Mouse (Mus musculus) forebrain, embryonic 14.5 days (tissue): ENCODE measurements around the gene Ano10. TPM values are rescaled to one million over a fixed set of nuclear protein-coding genes. Genes with fewer than 3 reads are reported as not detected.

Experiments
- ATAC-seq: fragments of 200-750 bp; cut with Nextera tagmentation; 2 replicates; pipeline ENCODE4 v1.8.0; 2017; ENCODE audit warnings: mild to moderate bottlenecking, moderate library complexity
- DNase-seq: peaks from one replicate; pipeline ENCODE4 v3.0.0-alpha.2; 2015; ENCODE audit warnings: low spot score
- H3K27ac ChIP-seq: fragments of 300-500 bp; sonication (generic); 2 replicates; pipeline ENCODE4 v1.5.1; 2014; ENCODE audit warnings: low read depth, mild to moderate bottlenecking, control low read depth, low read length, moderate library complexity
- H3K27me3 ChIP-seq: fragments of 300-500 bp; sonication (generic); replicated peaks from 2 replicates; pipeline ENCODE4 v1.6.1; 2014; ENCODE audit warnings: low read length, control low read depth, mixed read lengths; ENCODE audit not compliant: control insufficient read depth, insufficient read depth
- H3K36me3 ChIP-seq: fragments of 300-500 bp; sonication (generic); 2 replicates; pipeline ENCODE4 v1.6.1; 2014; ENCODE audit warnings: low read length, control low read depth; ENCODE audit not compliant: control insufficient read depth, insufficient read depth
- H3K4me1 ChIP-seq: fragments of 300-500 bp; sonication (generic); 2 replicates; pipeline ENCODE4 v1.6.1; 2014; ENCODE audit warnings: antibody characterized with exemption, low read length, control low read depth; ENCODE audit not compliant: control insufficient read depth, insufficient read depth
- H3K4me2 ChIP-seq: fragments of 300-500 bp; sonication (generic); 2 replicates; pipeline ENCODE4 v1.6.1; 2014; ENCODE audit warnings: mild to moderate bottlenecking, control low read depth, low read length
- H3K4me3 ChIP-seq: fragments of 300-500 bp; sonication (generic); 2 replicates; pipeline ENCODE4 v1.5.1; 2014; ENCODE audit warnings: low read depth, low read length, control low read depth
- H3K9ac ChIP-seq: fragments of 300-500 bp; sonication (generic); 2 replicates; pipeline ENCODE4 v1.6.1; 2014; ENCODE audit warnings: mild to moderate bottlenecking, low read length, control low read depth, moderate library complexity
- H3K9me3 ChIP-seq: fragments of 300-500 bp; sonication (generic); replicated peaks from 2 replicates; pipeline ENCODE4 v1.6.1; 2016; ENCODE audit warnings: low read length, control low read depth, mixed read lengths; ENCODE audit not compliant: control insufficient read depth
- WGBS: fragments of 180-500 bp; shearing (Covaris S2); extraction: QIAGEN DNeasy Blood & Tissue Kit; methylation state at CpG from one replicate; pipeline ENCODE4 v1.1.7; 2014; 5-methylcytosine and 5-hydroxymethylcytosine counted together
- polyA plus RNA-seq: library from polyadenylated mRNA; unstranded; fragments of >200 nt; fragmentation: Nextera tagmentation; extraction: Ambion mirVana; gene quantifications from 2 replicates; pipeline ENCODE4 v1.2.1, GENCODE M21; 2014

Gene Ano10
- polyA plus RNA-seq, 1 experiment from 2014 or later, result 45.2 TPM

DNA sequence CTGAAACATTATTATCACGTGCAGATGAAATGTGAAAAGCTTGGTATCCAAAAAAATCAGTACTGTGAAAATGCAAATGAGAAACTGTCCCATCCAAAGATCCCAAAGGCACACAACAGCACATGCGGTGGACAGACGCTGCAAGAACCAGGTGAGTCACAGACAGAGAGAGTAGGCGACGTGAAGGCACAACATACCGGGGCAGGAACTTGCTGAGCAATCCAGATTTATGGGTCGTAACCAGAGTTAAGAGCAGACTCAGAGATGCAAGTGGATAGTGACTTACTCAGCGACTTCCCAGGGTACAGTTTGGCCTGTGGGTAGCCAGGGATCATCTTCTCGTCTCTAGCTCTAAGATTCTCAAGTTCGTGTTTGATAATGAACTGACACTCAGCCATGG lies 23.3 kb downstream of the Ano10 start:
- ATAC-seq, result no peak
- Histone ChIP-seq H3K9me3 (no peaks in the 10 kb centered on the region), H3K4me1 (peaks cover 2% of the 10 kb centered on the region; the same call in 1 of the 2 replicates), H3K36me3 (peaks cover 31% of the 10 kb centered on the region), H3K4me3 (no peak overlapping the region), H3K9ac (no peak overlapping the region), H3K27ac (no peak overlapping the region), H3K4me2 (no peak overlapping the region), H3K27me3 (no peaks in the 10 kb centered on the region)
- 88% methylated on average over 10 of the region's 10 CpGs for WGBS
- no peak for DNase-seq

GRCm38 (mm10) chr9:122269256-122270041 lies 24.8 kb downstream of the Ano10 start:
- DNase-seq, result peak; percentile 53
- WGBS, result 86% methylated on average over 3 of the region's 3 CpGs
- Histone ChIP-seq H3K9ac (peak overlapping the region; percentile 21; the same call in 1 of the 2 replicates), H3K27me3 (no peaks in the 10 kb centered on the region), H3K9me3 (no peaks in the 10 kb centered on the region), H3K27ac (peak overlapping the region; percentile 24; the same call in 1 of the 2 replicates), H3K4me1 (peaks cover 2% of the 10 kb centered on the region; the same call in 1 of the 2 replicates), H3K36me3 (peaks cover 21% of the 10 kb centered on the region), H3K4me3 (no peak overlapping the region), H3K4me2 (no peak overlapping the region)
- no peak for ATAC-seq

GRCm38 (mm10) chr9:122265526-122266210 lies 28.6 kb downstream of the Ano10 start:
- no peaks in the 10 kb centered on the region for H3K27me3 ChIP-seq
- WGBS, result 88% methylated on average over 10 of the region's 10 CpGs
- ATAC-seq (no peak), DNase-seq (no peak)
- H3K4me3 ChIP-seq, result no peak overlapping the region
- H3K27ac ChIP-seq, result no peak overlapping the region
- no peak overlapping the region for H3K4me2 ChIP-seq
- peaks cover 12% of the 10 kb centered on the region; the same call in 1 of the 2 replicates for H3K36me3 ChIP-seq
- H3K9me3 ChIP-seq, result no peaks in the 10 kb centered on the region
- peaks cover 2% of the 10 kb centered on the region; the same call in 1 of the 2 replicates for H3K4me1 ChIP-seq
- H3K9ac ChIP-seq, result no peak overlapping the region

- Histone ChIP-seq H3K4me3 (no peak overlapping the region), H3K4me2 (no peak overlapping the region), H3K36me3 (peaks cover 18% of the 10 kb centered on the region; the same call in 1 of the 2 replicates), H3K27me3 (no peaks in the 10 kb centered on the region), H3K9ac (no peak overlapping the region), H3K9me3 (no peaks in the 10 kb centered on the region), H3K4me1 (no peaks in the 10 kb centered on the region), H3K27ac (no peak overlapping the region)
- ATAC-seq (no peak), DNase-seq (no peak)
Measured at GRCm38 (mm10) chr9:122263140-122263539, 31.1 kb downstream of the Ano10 start.

GRCm38 (mm10) chr9:122254386-122254785 lies 39.8 kb downstream of the Ano10 start:
- no peak overlapping the region for H3K27ac ChIP-seq
- H3K36me3 ChIP-seq, result peaks cover 35% of the 10 kb centered on the region
- no peak for ATAC-seq
- 95% methylated on average over 3 of the region's 3 CpGs for WGBS
- no peaks in the 10 kb centered on the region for H3K27me3 ChIP-seq
- no peaks in the 10 kb centered on the region for H3K4me1 ChIP-seq
- H3K4me3 ChIP-seq, result no peak overlapping the region
- DNase-seq, result no peak
- H3K9ac ChIP-seq, result no peak overlapping the region
- no peak overlapping the region for H3K4me2 ChIP-seq
- no peaks in the 10 kb centered on the region for H3K9me3 ChIP-seq

- no peak overlapping the region for H3K4me2 ChIP-seq
- H3K9me3 ChIP-seq, result no peaks in the 10 kb centered on the region
- no peak overlapping the region for H3K9ac ChIP-seq
- WGBS, result 81% methylated on average over 1 of the region's 1 CpGs
- ATAC-seq (no peak), DNase-seq (no peak)
- no peaks in the 10 kb centered on the region for H3K4me1 ChIP-seq
- H3K4me3 ChIP-seq, result no peak overlapping the region
- H3K27me3 ChIP-seq, result no peaks in the 10 kb centered on the region
- no peak overlapping the region for H3K27ac ChIP-seq
- H3K36me3 ChIP-seq, result peaks cover 36% of the 10 kb centered on the region
Measured at GRCm38 (mm10) chr9:122252113-122252512, 42.1 kb downstream of the Ano10 start.

- no peak overlapping the region for H3K9ac ChIP-seq
- 39% methylated on average over 8 of the region's 8 CpGs for WGBS
- H3K27me3 ChIP-seq, result no peaks in the 10 kb centered on the region
- H3K4me3 ChIP-seq, result no peak overlapping the region
- H3K4me1 ChIP-seq, result no peaks in the 10 kb centered on the region
- no peaks in the 10 kb centered on the region for H3K9me3 ChIP-seq
- ATAC-seq (peak; percentile 65; the same call in 1 of the 2 replicates), DNase-seq (peak; percentile 65)
- peaks cover 27% of the 10 kb centered on the region for H3K36me3 ChIP-seq
- no peak overlapping the region for H3K4me2 ChIP-seq
- H3K27ac ChIP-seq, result no peak overlapping the region
Measured at GRCm38 (mm10) chr9:122248168-122248567, 46.1 kb downstream of the Ano10 start.

DNA sequence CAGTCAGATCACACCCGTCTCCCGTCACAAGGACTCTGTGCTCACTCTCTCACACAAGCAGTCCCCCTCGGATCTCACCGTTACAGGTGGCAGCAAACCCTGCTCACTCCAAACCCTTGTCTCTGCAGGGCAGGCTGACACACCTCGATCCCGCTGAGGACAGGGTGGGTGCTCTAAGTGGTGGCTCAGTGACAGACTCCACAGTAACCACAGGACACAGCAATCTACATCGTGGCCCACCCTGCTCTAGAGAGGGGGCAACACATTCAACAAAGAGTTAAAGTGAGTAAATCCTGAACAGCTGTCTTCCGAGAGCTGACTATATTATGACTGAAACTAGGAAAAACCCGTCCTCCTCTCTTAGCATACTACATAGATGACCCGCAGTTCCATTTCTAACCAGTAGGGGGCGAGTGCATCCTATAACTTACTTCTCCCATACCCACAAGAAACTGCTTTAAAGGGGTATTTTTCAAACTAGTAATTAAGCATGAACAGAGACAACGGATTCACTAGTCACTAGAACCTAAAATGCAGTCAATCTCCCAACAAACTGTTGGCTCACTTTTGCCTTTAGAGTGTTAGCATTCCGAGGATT lies 46.7 kb downstream of the Ano10 start:
- Histone ChIP-seq H3K36me3 (peaks cover 25% of the 10 kb centered on the region), H3K4me3 (no peak overlapping the region)
- ATAC-seq, result peak; percentile 67

More for the DNA sequence above, 46.7 kb downstream of the Ano10 start:
- peak; percentile 88 for DNase-seq
- no peak overlapping the region for H3K27ac ChIP-seq
- WGBS, result 42% methylated on average over 13 of the region's 13 CpGs
- H3K27me3 ChIP-seq, result no peaks in the 10 kb centered on the region
- no peaks in the 10 kb centered on the region for H3K9me3 ChIP-seq
- H3K4me1 ChIP-seq, result no peaks in the 10 kb centered on the region; the same call in 1 of the 2 replicates
- H3K9ac ChIP-seq, result no peak overlapping the region
- no peak overlapping the region for H3K4me2 ChIP-seq
